Mouse (Mus musculus): ENCODE results near the gene Fam114a1. TPM values are rescaled to one million over a fixed set of nuclear protein-coding genes. Genes with fewer than 3 reads are reported as not detected.

The Fam114a1 gene
- polyA plus RNA-seq, 1 experiment, result 30.1 TPM

DNA sequence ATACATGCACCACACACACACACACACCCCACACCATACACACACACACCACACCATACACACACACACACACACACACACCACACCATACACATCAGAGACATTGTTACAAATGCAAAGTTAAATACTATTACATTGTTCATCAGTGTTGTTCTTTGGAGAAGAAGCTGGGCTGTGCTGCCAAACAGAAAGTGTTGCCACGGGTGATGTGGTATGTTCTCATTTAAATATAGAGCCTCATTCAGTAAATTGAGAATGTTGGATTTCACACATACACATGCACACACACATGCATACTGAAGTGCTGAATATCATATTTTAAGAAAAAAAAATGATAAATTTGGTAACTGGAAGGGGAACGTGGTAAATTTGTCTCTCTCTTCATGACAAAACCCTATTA, 54.8 kb downstream of the Fam114a1 start:
- Histone ChIP-seq H3K4me1 (ENCODE audit: control insufficient read depth, insufficient read depth, low read length) (no peaks in the 10 kb centered on the region; the same call in 1 of the 2 replicates), H3K4me3 (replicated peaks; ENCODE audit: extremely low read depth, low read depth, low read length) (no peak overlapping the region)
- DNase-seq, result no peak
- TF ChIP-seq POLR2A (IDR thresholded peaks at IDR 0.05; ENCODE audit: borderline replicate concordance, extremely low read depth, low read depth, low read length) (no peak), CTCF (IDR thresholded peaks at IDR 0.05; ENCODE audit: insufficient read depth, low read length) (no peak)
- WGBS, result 77% methylated on average over 2 of the region's 2 CpGs

DNA sequence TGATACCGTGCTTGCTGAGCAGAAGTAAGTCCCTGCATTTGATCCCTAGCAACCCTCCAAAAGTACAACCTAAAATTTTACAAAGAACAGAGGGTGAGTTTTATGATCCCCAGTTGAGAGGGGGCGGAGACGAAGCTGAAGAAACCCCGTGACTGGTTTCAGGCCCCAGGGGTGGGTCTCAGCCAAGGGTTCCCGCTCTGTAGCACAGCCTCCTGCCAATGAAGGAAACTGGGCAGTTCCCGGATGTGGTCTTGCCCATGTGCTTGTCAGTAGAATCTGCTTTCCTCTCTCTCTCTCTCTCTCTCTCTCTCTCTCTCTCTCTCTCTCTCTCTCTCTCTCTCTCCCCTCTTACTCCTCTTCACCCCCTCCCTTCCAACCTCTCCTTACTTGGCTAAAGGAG, 56.0 kb downstream of the Fam114a1 start:
- WGBS, result 37% methylated on average over 6 of the region's 6 CpGs

DNA sequence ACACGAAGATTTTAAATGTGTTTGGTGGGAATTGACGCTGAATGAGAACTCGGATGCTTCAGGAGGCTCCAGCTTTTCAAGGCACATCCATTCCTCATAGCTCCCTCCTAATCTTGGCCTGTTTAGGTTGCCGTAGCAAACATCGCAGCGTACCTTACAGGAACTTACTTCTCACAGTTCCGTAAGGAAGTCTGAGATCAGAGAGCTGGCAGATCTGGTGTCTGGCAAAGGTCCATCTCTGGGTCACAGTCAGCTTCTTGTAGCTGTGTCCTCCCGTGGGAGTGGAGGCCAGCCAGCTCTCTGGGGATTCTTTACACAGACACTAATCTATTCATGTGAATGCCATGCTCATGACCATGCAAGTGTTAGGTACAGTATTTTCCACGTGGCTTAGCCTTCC, 56.9 kb downstream of the Fam114a1 start:
- 52% methylated on average over 9 of the region's 9 CpGs for WGBS
- no peak for DNase-seq

More for the DNA sequence above, 56.0 kb downstream of the Fam114a1 start:
- no peak for DNase-seq
- Histone ChIP-seq H3K4me3 (replicated peaks; ENCODE audit: extremely low read depth, low read depth, low read length) (no peak overlapping the region), H3K4me1 (ENCODE audit: control insufficient read depth, insufficient read depth, low read length) (no peaks in the 10 kb centered on the region; the same call in 1 of the 2 replicates)
- TF ChIP-seq CTCF (IDR thresholded peaks at IDR 0.05; ENCODE audit: insufficient read depth, low read length), result no peak
- TF ChIP-seq POLR2A (IDR thresholded peaks at IDR 0.05; ENCODE audit: borderline replicate concordance, extremely low read depth, low read depth, low read length), result no peak

DNA sequence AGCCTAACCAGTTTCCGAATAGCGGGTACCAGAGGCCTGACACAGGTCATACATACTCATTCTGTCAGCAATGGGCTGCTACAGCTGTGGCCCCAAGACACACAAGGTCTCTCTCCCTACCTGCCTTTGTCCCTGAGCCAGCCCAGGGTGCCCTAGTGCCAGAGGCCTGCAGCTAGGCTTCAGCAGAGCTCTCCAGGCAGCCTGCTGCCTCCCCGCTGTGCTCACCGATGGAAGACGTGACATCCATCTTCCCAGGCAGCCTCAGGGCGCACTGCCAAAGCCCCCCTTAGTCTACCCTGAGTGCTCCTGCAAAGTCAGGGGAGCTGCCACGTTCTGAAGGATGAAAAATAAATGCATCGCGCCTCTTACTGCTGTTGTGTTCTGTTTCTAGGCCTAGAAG, 58.1 kb downstream of the Fam114a1 start:
- TF ChIP-seq POLR2A (IDR thresholded peaks at IDR 0.05; ENCODE audit: borderline replicate concordance, extremely low read depth, low read depth, low read length) (no peak), CTCF (IDR thresholded peaks at IDR 0.05; ENCODE audit: insufficient read depth, low read length) (no peak)
- Histone ChIP-seq H3K4me3 (replicated peaks; ENCODE audit: extremely low read depth, low read depth, low read length) (no peak overlapping the region), H3K4me1 (ENCODE audit: control insufficient read depth, insufficient read depth, low read length) (no peaks in the 10 kb centered on the region; the same call in 1 of the 2 replicates)
- no peak for DNase-seq
- 69% methylated on average over 9 of the region's 9 CpGs for WGBS

More for the DNA sequence above, 56.9 kb downstream of the Fam114a1 start:
- Histone ChIP-seq H3K4me3 (replicated peaks; ENCODE audit: extremely low read depth, low read depth, low read length) (no peak overlapping the region), H3K4me1 (ENCODE audit: control insufficient read depth, insufficient read depth, low read length) (no peaks in the 10 kb centered on the region; the same call in 1 of the 2 replicates)
- no peak for TF ChIP-seq POLR2A (IDR thresholded peaks at IDR 0.05; ENCODE audit: borderline replicate concordance, extremely low read depth, low read depth, low read length)
- TF ChIP-seq CTCF (IDR thresholded peaks at IDR 0.05; ENCODE audit: insufficient read depth, low read length), result no peak

DNA sequence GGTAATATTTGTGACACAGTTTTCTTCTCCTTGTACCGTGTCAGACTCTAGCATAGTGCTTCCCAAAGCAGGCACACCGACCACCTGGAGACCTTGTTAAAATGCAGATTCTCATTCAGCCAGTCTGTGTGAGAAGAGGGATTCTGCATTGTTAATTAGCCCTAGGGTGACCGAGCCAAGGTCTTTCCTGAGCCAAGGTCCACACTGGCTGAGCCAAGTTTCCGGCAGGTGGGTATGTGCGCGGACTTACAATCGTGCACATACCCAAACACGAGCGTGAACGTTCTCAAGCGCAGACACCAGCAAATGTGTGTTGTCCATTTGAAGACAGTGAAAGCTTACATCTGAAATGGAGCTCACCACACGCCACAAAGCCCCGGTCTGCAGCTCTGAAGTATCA, 66.7 kb downstream of the Fam114a1 start:
- WGBS, result 83% methylated on average over 13 of the region's 13 CpGs
- H3K4me1 ChIP-seq (ENCODE audit: control insufficient read depth, insufficient read depth, low read length), result peaks cover 3% of the 10 kb centered on the region; the same call in 1 of the 2 replicates
- no peak overlapping the region for H3K4me3 ChIP-seq (replicated peaks; ENCODE audit: extremely low read depth, low read depth, low read length)
- no peak for DNase-seq
- TF ChIP-seq POLR2A (IDR thresholded peaks at IDR 0.05; ENCODE audit: borderline replicate concordance, extremely low read depth, low read depth, low read length) (no peak), CTCF (IDR thresholded peaks at IDR 0.05; ENCODE audit: insufficient read depth, low read length) (no peak)

DNA sequence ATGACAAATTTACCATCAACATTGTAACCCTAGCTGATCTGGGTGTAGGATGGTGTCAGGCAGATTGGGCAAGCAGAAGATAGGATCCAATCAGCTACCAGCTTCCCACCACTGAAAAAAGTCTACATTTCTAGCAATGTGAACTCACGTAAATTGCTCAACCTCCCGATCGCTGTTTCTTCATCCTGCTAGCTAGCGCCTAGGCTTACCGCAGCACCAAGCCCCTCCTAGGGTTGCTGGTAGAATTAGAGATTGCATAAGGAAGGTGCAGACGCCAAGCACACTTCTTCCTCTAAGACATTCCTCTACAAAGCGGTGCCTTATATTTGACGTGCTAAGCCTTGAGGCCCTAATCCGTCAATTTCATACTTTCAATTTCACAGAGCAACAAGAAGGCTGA, 68.4 kb downstream of the Fam114a1 start:
- no peak for TF ChIP-seq CTCF (IDR thresholded peaks at IDR 0.05; ENCODE audit: insufficient read depth, low read length)
- TF ChIP-seq POLR2A (IDR thresholded peaks at IDR 0.05; ENCODE audit: borderline replicate concordance, extremely low read depth, low read depth, low read length), result no peak
- Histone ChIP-seq H3K4me1 (ENCODE audit: control insufficient read depth, insufficient read depth, low read length) (peaks cover 3% of the 10 kb centered on the region; the same call in 1 of the 2 replicates), H3K4me3 (replicated peaks; ENCODE audit: extremely low read depth, low read depth, low read length) (no peak overlapping the region)
- no peak for DNase-seq
- WGBS, result 52% methylated on average over 9 of the region's 9 CpGs

DNA sequence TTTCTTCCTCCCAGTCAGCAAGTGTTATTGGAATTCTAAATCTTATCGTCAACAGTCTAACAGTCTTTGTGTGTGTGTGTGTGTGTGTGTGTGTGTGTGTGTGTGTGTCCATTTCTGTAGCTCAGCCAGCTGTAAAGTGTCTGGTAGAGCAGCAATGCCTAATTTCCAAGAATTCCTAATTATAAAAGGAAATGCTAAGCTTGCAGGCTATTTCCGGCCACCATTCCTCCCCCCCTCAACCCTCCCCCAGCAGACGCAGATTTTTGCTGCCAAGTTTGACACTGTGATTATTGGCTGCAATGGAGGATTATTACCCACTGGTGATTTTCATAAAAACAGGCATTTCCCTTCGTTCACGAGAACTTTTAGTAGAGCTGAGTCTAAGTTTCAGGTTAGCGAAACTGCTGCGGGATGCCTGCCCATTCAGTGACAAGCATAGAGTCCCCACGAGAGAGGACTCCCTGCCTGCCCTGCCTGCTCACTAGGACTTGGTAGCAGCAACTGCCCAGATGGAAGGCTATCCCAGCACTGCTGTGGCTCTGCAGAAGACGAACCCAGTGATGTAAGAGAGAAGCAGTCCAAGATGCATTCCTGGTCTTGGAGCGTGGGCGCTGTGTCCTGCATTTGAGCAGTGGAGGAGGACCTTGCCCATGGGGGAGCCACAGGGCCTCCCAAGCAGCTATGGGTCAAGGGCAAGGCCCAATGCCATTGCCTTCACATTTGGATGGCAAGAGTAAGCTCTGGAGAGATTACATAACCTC, 69.1 kb downstream of the Fam114a1 start:
- Histone ChIP-seq H3K4me3 (replicated peaks; ENCODE audit: extremely low read depth, low read depth, low read length) (no peak overlapping the region), H3K4me1 (ENCODE audit: control insufficient read depth, insufficient read depth, low read length) (peaks cover 3% of the 10 kb centered on the region; the same call in 1 of the 2 replicates)
- DNase-seq, result no peak
- WGBS, result 58% methylated on average over 11 of the region's 11 CpGs
- TF ChIP-seq CTCF (IDR thresholded peaks at IDR 0.05; ENCODE audit: insufficient read depth, low read length), result no peak
- no peak for TF ChIP-seq POLR2A (IDR thresholded peaks at IDR 0.05; ENCODE audit: borderline replicate concordance, extremely low read depth, low read depth, low read length)

DNA sequence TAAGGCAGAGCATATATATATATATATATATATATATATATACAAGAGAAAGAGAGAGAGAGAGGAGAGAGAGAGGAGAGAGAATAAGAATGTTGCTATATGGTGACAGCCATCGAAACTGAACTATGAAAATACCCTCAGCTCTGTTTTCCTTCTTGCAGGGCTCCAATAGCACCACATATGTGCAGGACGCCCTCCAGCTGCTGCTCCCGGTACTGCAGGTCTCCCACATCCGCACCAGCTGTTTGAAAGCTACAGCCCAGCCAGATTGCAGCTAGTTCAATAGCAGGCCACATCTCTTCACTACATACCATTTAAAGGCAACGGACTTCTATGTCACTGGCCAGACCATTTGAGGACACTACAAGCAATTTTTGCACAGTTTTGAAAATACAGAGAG, 70.6 kb downstream of the Fam114a1 start:
- TF ChIP-seq CTCF (IDR thresholded peaks at IDR 0.05; ENCODE audit: insufficient read depth, low read length) (0 out of 2 replicates have a peak, but pooled peaks have one; percentile 34), POLR2A (IDR thresholded peaks at IDR 0.05; ENCODE audit: borderline replicate concordance, extremely low read depth, low read depth, low read length) (no peak)
- H3K4me1 ChIP-seq (ENCODE audit: control insufficient read depth, insufficient read depth, low read length), result peaks cover 3% of the 10 kb centered on the region; the same call in 1 of the 2 replicates
- no peak overlapping the region for H3K4me3 ChIP-seq (replicated peaks; ENCODE audit: extremely low read depth, low read depth, low read length)
- DNase-seq, result no peak
- WGBS, result 80% methylated on average over 5 of the region's 5 CpGs

DNA sequence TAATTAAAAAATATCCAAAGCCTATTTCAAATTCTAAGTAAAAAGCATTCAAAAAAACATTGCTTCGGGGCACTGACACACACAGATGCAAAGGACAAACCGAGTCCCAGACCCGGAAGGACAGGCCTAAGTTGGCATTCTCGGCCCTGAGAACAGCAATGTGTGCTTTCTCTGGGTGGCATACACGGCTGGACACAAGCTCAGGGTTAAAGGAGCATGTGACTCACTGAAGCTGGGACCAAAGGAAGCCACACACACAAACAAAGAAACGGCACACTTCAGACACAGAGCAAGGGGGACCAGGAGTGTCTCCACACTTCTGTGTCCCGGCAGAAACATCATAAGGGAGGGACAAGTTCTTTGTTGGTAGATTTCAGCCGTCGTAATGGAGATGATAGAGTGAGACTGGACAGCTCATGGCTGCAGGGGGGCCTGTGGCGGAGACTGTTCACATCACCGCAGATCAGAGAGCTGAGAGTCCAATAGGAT, 73.6 kb downstream of the Fam114a1 start:
- TF ChIP-seq CTCF (IDR thresholded peaks at IDR 0.05; ENCODE audit: insufficient read depth, low read length) (no peak), POLR2A (IDR thresholded peaks at IDR 0.05; ENCODE audit: borderline replicate concordance, extremely low read depth, low read depth, low read length) (no peak)
- DNase-seq, result no peak
- WGBS, result 61% methylated on average over 11 of the region's 11 CpGs
- H3K4me3 ChIP-seq (replicated peaks; ENCODE audit: extremely low read depth, low read depth, low read length), result no peak overlapping the region
- H3K4me1 ChIP-seq (ENCODE audit: control insufficient read depth, insufficient read depth, low read length), result no peaks in the 10 kb centered on the region; the same call in 1 of the 2 replicates
